Mouse (Mus musculus) ovary, postnatal 36 days (tissue): ENCODE measurements at regions not wholly inside any gene's neighbourhood (a gene's known extent, or its start where the extent isn't known, plus 50 kb on each side); places are given as distances from the start of the nearest gene placed in this dataset.

Experiments used
- DNase-seq: peaks from one replicate; pipeline ENCODE4 v3.0.0; 2022; ENCODE audit warnings: low spot score, mixed read lengths

GRCm38 (mm10) chr13:54285968-54286367 lies 85.2 kb upstream of the Cplx2 start:
- DNase-seq, result peak; percentile 17

- DNase-seq, result no peak
Observed at GRCm38 (mm10) chr13:54286616-54287015, 84.5 kb upstream of the Cplx2 start.

GRCm38 (mm10) chr13:54290066-54290465 lies 81.1 kb upstream of the Cplx2 start:
- DNase-seq, result no peak

- DNase-seq, result no peak
Observed at GRCm38 (mm10) chr13:54292394-54292793, 78.8 kb upstream of the Cplx2 start.

- DNase-seq, result no peak
Observed at GRCm38 (mm10) chr13:54293006-54293405, 78.1 kb upstream of the Cplx2 start.

DNA sequence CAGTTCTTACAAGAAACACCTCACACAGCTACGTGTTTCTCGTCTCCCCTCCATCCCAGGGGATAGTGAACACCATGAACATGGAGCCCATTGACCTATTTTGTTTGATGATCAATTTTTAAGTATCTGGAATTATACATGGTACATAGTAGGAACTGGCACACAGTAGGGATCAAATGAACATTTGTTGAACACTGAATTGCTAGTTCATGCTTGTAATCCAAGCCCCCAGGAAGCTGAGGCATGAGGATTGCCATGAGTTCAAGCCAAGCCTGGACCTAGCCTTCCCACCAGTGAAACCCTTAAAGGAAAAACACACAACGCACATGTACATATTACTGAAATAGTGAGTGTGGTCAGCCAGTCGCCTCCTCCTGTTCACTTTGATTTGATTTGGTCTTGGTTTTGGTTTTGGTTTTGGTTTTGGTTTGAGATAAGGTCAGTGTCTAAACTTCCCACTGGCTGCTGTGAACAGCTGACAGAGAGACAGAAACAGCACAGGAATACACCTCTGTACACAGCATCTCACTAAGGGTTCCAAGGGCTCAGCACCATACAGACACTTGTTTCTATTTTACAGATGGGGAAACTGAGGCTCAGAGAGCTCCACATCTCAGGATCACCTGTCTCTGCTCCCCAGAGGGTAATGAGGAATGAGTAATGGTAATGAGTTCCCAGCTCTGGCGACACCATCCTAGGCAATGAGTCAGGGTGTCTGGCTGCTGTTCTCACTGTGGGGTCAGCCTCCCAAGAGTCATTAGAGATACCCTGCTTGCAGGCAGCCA lies 75.5 kb upstream of the Cplx2 start:
- DNase-seq, result no peak

DNA sequence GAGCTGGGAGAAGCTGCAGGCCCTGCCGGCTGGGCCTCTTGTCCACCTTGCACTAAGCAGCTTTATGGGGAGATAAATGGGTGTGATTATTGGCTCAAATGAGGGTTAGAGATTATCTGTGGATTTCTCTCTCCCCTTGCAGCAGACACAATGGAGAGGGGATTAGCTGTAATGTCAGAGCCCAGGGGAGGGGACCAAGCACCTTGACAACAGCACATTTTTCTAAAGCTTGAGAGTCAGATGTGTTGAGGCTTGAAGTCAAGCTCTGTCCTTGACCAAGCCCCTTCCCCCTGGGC lies 74.9 kb upstream of the Cplx2 start:
- no peak for DNase-seq

DNA sequence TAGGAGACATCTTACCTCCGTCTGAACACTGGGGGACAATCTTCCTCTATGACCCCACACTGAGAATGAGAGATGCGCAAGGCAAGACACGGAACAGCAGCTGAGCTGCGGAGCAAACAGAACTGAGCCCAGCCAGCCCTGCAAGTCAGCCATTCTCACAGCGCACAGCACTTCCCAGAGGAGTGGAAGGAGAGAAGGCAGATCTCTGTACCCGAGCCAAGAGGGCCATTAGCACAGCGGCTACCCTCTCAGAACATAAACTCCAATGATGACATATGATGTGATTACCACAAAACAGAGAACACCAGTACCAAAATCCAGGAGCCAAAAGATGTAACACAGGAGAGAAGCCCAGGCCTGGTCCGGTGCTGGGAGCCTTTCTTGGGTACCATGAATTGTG lies 72.3 kb upstream of the Cplx2 start:
- DNase-seq, result no peak

- DNase-seq, result no peak
Observed at GRCm38 (mm10) chr13:54299295-54299694, 71.9 kb upstream of the Cplx2 start.

DNA sequence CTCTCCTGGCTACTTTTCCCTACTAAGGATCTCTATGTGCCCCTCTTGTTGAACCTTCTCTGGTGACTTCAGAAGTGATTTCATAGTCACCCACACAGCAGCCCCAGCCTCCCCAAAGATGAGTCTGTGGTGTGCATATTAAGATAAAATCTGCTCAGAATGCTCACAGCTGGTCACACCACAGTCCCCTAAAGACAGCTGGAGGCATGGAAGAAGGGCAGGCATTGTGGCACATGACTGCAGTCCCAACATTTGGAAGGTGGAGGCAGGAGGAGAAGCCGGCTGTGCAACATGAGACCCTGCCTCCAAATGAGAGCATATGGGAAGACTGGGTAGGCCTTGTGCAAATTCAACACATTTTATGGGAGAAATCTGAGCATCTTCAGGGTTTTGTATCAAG lies 70.0 kb upstream of the Cplx2 start:
- no peak for DNase-seq

GRCm38 (mm10) chr13:54301677-54302076 lies 69.5 kb upstream of the Cplx2 start:
- no peak for DNase-seq

DNA sequence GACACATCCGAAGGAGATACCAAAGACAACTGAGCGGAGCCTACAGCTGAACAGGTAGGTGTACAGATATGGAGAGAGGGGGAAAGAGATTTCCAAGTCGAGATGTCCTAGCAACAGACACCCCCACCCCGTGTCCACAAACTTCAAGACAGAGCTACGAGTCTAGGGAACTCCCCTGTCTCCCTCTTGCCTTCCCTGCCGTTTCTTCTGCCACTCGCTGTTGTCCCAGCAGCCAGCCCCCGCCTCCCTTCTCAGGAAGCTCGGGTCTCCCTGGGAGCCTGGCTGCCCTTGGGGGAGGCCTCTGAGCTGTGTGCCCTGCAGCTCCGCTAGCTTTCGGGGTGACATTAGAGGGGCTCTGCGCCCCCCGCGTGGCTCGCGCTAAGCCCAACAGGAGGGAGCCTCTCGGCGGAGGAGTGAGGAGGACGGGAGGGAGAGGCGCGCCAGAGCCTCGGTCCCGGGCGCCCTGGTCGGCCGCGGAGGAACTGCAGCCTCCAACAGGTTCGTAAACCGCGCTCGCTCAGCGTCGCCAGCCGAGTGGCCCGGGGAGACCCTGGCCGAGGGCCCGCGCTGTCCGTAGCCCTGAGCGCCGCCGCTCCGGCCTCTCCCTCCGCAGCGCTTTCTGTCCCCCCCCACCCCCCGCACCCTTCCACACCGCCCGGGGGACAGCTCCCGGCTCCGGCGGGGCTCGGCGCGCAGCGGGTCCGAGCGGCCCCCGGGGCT lies 68.6 kb upstream of the Cplx2 start:
- peak; percentile 50 for DNase-seq

DNA sequence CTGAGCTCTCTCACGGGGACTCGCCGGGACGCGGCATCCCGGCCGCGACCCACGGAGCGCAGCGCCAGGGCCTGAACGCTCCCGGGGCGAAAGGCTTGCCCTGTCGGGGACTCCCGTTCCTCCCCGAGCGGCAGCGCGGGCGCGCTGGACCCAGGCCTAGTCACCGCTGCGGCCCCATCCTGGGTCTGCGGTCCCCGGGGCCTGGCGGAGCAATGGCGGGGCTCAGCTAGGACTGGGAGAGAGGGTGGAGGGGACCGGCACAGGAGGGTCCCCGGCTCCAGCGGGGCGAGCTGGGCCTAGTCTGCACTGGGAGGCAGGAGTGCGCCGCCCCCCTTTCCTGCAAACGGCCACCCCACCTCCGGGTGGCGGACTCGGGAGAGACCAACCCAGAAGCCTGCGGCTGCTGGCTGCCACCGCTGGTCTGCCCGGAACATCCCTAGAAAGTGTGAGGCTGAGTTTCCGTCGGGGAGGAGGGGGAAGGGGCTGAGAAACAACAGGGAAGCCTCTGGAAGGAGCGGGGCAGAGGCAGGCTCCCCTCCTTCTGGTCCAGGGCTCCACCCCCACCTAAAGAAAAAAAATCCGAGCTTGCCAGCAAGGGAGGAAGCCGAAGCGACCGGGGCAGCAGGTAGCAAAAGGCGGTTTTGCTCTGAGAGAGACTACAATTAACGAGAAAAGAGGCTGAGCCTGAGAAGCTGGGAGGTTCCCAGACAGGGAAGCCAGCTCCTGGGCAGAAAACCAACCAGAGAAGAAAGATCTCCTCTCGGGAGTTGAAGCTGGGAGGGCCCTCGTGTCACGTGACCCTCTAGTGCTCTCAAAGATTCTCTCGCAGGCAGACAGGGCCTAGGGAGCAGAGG lies 67.9 kb upstream of the Cplx2 start:
- DNase-seq, result peak; percentile 75

GRCm38 (mm10) chr13:54304251-54304650 lies 66.9 kb upstream of the Cplx2 start:
- no peak for DNase-seq

GRCm38 (mm10) chr13:54308591-54308990 lies 62.6 kb upstream of the Cplx2 start:
- DNase-seq, result no peak

DNA sequence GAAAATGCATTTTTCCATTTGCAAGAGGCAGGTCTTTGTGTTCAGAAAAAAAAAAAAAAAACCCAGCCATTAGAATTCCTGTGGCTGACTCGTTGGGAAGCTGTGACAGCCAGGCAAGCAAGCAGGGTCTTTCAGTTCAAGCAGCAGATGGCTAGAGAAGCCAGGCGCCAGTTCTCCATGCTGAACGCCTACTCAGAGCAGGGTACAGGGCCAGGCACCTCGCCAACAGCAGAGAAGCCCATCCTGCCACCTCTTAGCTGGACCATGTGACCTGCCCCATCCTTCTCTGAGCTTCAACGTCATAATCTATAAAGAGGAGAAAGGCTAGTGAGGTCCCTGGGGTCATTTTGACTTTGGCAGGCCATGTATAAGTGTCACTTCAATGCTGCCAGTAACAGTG lies 61.8 kb upstream of the Cplx2 start:
- DNase-seq, result no peak

DNA sequence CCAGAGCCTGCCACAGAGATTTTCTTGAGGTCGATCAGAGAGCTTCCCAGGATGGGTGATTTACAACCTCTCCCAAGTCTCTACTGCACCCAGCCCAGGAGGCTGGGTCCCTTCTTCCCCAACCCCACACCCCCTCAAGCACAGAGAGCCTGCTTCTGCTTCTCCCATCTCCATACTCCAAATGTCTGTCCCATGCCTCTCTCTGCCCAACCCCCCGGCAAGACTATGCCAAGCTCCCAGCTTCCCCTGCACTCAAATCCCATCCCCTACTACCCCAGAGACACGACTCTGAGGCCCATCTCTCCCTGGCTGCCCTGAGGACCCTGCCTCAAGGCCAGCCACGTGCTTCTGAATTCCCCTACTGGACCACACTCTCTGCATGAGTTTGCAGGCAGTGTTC lies 61.0 kb upstream of the Cplx2 start:
- no peak for DNase-seq

DNA sequence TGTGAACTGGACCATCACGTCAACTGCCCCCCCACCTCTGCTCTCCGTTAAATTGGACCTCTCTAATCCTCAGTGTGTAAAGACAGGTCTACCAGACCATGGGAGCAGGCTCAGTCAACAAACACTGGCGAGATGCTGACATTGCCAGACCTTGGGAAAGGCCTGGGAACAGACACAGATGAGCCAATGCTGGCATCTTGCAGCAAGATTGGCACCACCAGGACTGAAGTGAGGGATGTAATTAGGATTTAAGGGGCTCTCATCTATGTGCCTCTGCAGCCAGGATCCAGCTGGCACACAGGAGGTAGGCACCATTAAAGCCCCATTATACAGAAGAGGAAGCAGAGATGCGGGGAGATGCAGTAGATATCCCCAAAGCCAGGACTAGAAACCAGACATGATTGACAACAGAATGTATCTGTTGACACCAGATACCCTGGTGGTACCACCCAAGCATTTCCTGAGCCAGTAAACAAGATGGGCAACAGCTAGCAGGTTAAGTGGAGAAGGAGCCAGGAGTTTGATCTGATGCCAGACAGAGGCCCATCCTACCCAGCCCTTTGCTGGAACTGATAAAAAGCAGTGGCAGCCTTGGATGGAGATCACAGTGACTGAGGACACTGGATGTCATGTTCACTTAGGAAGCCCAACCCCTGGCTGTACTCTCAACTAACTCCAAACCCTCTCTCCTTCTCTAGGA lies 59.7 kb upstream of the Cplx2 start:
- no peak for DNase-seq

GRCm38 (mm10) chr13:54312405-54313185 lies 58.6 kb upstream of the Cplx2 start:
- no peak for DNase-seq

DNA sequence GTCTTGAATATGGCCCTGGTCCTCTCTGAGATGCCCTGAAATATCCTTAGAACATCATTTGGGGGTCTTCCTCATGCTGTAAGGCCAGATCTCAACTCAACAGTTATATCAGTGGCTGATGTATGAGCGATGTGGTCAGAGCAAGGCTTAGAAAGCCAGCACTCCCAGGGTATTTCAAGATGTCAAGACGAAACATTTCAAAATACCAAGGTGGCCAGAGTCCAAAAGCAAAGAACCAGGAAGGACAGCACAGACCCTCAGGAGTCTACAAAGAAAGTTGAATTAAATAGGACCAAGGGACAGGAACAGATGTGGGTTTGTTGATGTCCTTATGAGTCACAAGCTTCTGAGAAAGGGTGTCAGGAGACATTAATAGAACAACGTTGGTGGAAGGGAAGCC lies 55.8 kb upstream of the Cplx2 start:
- no peak for DNase-seq

- no peak for DNase-seq
Observed at GRCm38 (mm10) chr13:54316907-54317306, 54.2 kb upstream of the Cplx2 start.

- DNase-seq, result no peak
Observed at GRCm38 (mm10) chr13:54318161-54318560, 53.0 kb upstream of the Cplx2 start.
